Mouse (Mus musculus) heart, embryonic 12.5 days (tissue): ENCODE results near the gene Dupd1. TPM values are rescaled to one million over a fixed set of nuclear protein-coding genes. Genes with fewer than 3 reads are reported as not detected.

Experiments
- ATAC-seq: fragments of 200-750 bp; cut with Nextera tagmentation; 2 replicates; pipeline ENCODE4 v1.8.0; 2017; ENCODE audit warnings: moderate TSS enrichment, moderate library complexity; ENCODE audit not compliant: insufficient number of reproducible peaks, low FRiP score
- H3K27ac ChIP-seq: fragments of 300-500 bp; sonication (generic); 2 replicates; pipeline ENCODE4 v1.5.1; 2016; ENCODE audit warnings: mild to moderate bottlenecking, moderate library complexity; ENCODE audit not compliant: poor library complexity, severe bottlenecking
- H3K27me3 ChIP-seq: fragments of 300-500 bp; sonication (generic); replicated peaks from 2 replicates; pipeline ENCODE4 v1.6.1; 2016; ENCODE audit warnings: mild to moderate bottlenecking, moderate library complexity
- H3K36me3 ChIP-seq: fragments of 300-500 bp; sonication (generic); 2 replicates; pipeline ENCODE4 v1.6.1; 2016; ENCODE audit warnings: mild to moderate bottlenecking, moderate library complexity
- H3K4me1 ChIP-seq: fragments of 300-500 bp; sonication (generic); replicated peaks from 2 replicates; pipeline ENCODE4 v1.6.1; 2016; ENCODE audit warnings: mild to moderate bottlenecking
- H3K4me2 ChIP-seq: fragments of 300-500 bp; sonication (generic); 2 replicates; pipeline ENCODE4 v1.6.1; 2016; ENCODE audit warnings: mild to moderate bottlenecking, moderate library complexity
- H3K4me3 ChIP-seq: fragments of 300-500 bp; sonication (generic); 2 replicates; pipeline ENCODE4 v1.5.1; 2016; ENCODE audit warnings: mild to moderate bottlenecking
- H3K9ac ChIP-seq: fragments of 300-500 bp; sonication (generic); 2 replicates; pipeline ENCODE4 v1.6.1; 2016; ENCODE audit warnings: mild to moderate bottlenecking, moderate library complexity
- H3K9me3 ChIP-seq: fragments of 300-500 bp; sonication (generic); replicated peaks from 2 replicates; pipeline ENCODE4 v1.6.1; 2016; ENCODE audit warnings: mild to moderate bottlenecking, moderate library complexity
- WGBS: fragments of 180-500 bp; shearing (Covaris S2); methylation state at CpG from one replicate; pipeline ENCODE4 v1.1.7; 2016; 5-methylcytosine and 5-hydroxymethylcytosine counted together
- polyA plus RNA-seq: library from polyadenylated mRNA; unstranded; fragments of >200 nt; fragmentation: Nextera tagmentation; extraction: Ambion mirVana; gene quantifications from 2 replicates; pipeline ENCODE4 v1.2.1, GENCODE M21; 2016

Gene Dupd1
- polyA plus RNA-seq, 1 experiment from 2014 or later: 0.23 TPM

DNA sequence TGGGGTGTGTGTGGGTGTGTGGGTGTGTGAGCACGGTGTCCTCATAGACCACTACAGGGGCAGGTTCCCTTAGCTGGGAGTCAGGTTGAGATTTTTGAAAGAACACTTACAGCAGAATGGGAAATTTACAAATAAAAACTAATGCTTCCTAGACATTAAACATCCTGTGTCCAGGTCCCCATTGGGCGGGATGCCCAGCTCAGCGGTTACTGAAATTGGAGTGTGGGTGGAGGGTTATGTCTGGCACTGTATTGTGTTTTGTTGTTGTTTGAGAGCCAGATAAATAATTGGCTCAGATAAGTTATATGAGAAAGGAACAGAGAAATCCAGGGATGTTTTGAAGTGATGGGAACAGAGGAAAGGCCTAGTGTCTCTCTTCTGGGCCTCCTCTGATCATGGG lies 23.3 kb downstream of the Dupd1 start:
- H3K4me1 ChIP-seq: peaks cover 12% of the 10 kb centered on the region
- H3K9ac ChIP-seq: no peak overlapping the region
- no peak for ATAC-seq
- H3K36me3 ChIP-seq: no peaks in the 10 kb centered on the region
- peaks cover 3% of the 10 kb centered on the region; the same call in 1 of the 2 replicates for H3K9me3 ChIP-seq
- no peak overlapping the region for H3K4me2 ChIP-seq
- H3K27me3 ChIP-seq: peaks cover 17% of the 10 kb centered on the region
- no peak overlapping the region for H3K27ac ChIP-seq
- WGBS: 78% methylated on average over 3 of the region's 3 CpGs
- no peak overlapping the region for H3K4me3 ChIP-seq

DNA sequence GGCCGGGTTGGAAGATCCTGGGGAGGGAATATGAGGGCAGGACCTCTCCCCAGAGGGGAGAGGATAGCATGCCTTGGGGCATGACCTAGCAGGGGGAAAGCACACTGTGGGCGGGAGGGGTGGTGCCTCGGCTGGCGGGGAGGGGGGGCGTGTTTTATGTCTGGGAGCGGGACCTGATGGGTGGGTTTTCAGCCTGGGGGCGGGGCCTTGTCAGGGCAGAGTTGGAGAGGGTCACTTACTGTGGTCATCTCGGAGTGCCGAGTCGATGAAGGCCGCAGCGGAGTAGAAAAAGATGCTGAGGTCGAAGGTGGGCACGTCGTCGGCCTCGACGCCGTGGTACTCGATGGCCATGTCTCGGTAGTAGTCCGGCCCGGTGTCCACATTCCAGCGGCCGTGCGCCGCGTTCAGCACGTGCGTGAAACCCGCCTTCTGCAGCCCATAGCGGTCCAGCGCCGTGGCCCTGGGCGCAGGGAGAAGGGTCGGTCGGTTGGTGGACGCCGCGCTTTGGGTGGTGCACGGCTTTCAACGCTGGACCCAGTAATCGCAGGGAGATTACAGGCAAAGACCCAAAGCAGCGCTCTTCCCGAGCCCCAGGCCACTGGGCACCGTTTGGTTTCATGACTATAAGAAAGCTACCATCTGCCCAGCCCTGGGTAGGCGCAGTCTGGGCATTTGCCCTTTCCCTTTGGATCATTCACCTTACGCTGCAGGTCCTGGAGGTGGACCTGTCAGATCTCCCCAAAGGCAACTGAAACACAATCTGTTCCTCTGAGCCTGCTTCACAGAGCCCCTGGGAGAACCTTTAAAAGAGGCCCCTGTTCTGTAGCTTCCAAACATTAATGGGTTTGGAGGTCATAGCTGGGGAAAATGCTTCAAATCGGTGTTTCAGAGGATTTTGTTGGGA lies 27.7 kb downstream of the Dupd1 start:
- Histone ChIP-seq H3K4me3 (peak overlapping the region; percentile 44), H3K4me1 (peaks cover 29% of the 10 kb centered on the region), H3K27ac (no peak overlapping the region), H3K9ac (peak overlapping the region; percentile 54), H3K4me2 (peak overlapping the region; percentile 82), H3K36me3 (no peaks in the 10 kb centered on the region), H3K27me3 (peaks cover 22% of the 10 kb centered on the region), H3K9me3 (no peaks in the 10 kb centered on the region)
- 8% methylated on average over 47 of the region's 49 CpGs for WGBS
- ATAC-seq: peak; percentile 49

DNA sequence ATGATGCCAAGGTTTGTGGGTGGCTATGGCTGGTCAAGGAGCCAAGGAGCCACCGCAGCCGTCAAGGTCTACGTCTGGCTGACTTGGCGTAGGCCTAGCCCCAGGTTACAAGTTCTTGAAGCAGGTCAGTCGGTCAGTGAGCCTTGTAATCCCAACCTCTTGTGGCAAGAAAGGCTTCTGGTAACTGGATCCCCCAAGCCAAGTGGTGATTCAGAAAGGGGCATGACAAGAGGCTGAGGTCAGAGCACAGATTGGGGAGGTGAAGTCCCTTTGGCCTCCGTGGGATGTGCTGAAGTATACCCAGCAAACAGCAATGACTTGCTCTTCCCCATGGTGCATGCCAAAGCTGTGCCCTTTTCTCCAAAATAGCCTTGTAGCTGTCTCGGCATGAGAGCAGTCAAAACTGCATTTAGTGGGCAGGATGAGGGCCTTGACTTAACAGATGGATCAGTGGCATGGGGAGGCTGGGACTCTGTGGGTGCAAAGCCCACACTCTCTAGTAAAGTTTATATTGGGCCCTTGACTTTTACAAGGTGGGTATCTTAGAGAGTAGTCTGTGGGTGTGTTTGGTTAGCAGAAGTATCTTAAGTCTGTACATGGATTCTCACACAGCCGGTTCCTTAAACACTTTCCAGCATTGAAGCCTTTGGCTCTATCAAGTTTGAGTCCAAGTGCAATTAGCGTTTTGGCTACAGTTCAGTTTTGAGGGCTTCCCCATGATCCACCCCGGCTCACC lies 28.8 kb downstream of the Dupd1 start:
- H3K36me3 ChIP-seq: no peaks in the 10 kb centered on the region
- WGBS: 79% methylated on average over 10 of the region's 10 CpGs
- H3K27ac ChIP-seq: no peak overlapping the region
- H3K9me3 ChIP-seq: no peaks in the 10 kb centered on the region
- ATAC-seq: no peak
- H3K4me3 ChIP-seq: no peak overlapping the region
- H3K4me2 ChIP-seq: no peak overlapping the region
- peaks cover 27% of the 10 kb centered on the region for H3K4me1 ChIP-seq
- no peak overlapping the region for H3K9ac ChIP-seq
- peaks cover 22% of the 10 kb centered on the region for H3K27me3 ChIP-seq

DNA sequence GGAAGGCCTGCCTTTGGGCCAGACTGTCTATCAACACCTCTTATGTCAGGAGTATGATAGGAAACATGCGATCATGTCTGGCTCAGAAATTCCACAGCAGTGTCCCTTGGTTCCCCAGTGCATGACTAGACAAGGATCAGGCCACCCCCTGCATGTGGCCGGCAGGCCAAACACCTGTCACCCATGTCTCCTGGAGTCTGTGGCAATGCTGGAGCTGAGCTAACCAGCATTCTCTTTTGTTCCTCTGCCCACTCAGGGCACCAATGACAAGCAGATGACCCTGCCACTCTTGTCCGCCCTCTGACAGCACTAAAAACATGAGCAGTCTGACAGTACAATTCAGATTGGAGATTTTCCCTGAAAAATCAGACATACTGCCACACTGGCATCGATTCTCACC lies 30.5 kb downstream of the Dupd1 start:
- H3K4me1 ChIP-seq: peaks cover 42% of the 10 kb centered on the region
- no peak for ATAC-seq
- no peak overlapping the region for H3K27ac ChIP-seq
- H3K36me3 ChIP-seq: no peaks in the 10 kb centered on the region
- 62% methylated on average over 4 of the region's 4 CpGs for WGBS
- no peak overlapping the region for H3K9ac ChIP-seq
- peaks cover 22% of the 10 kb centered on the region for H3K27me3 ChIP-seq
- no peak overlapping the region for H3K4me3 ChIP-seq
- H3K4me2 ChIP-seq: no peak overlapping the region
- no peaks in the 10 kb centered on the region for H3K9me3 ChIP-seq

DNA sequence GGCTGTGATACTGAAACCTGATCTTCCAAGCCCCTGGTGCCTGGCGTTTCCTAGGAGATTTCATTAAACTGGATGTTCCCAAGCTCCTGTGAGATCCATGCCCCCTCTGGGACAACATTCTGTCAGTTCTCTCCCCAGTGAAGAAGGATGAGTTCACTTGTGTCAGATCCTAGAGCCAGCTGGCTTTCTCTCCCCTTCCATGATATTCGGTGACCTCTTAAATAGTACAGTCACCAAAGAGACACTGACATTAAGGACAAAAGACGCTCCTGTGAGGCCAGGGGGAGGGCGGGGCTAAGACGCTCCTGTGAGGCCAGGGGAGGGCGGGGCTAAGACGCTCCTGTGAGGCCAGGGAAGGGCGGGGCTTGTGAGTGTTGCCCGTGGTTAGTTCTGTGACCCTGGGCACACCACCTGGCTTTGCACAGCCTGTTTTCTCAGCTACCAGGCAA lies 31.7 kb downstream of the Dupd1 start:
- Histone ChIP-seq H3K36me3 (no peaks in the 10 kb centered on the region), H3K4me2 (peak overlapping the region; percentile 60), H3K9ac (no peak overlapping the region), H3K9me3 (no peaks in the 10 kb centered on the region), H3K4me1 (peaks cover 45% of the 10 kb centered on the region), H3K4me3 (no peak overlapping the region), H3K27me3 (peaks cover 12% of the 10 kb centered on the region), H3K27ac (no peak overlapping the region)
- ATAC-seq: 0 out of 2 replicates have a peak, but pooled peaks have one; percentile 30
- WGBS: 2% methylated on average over 9 of the region's 9 CpGs

DNA sequence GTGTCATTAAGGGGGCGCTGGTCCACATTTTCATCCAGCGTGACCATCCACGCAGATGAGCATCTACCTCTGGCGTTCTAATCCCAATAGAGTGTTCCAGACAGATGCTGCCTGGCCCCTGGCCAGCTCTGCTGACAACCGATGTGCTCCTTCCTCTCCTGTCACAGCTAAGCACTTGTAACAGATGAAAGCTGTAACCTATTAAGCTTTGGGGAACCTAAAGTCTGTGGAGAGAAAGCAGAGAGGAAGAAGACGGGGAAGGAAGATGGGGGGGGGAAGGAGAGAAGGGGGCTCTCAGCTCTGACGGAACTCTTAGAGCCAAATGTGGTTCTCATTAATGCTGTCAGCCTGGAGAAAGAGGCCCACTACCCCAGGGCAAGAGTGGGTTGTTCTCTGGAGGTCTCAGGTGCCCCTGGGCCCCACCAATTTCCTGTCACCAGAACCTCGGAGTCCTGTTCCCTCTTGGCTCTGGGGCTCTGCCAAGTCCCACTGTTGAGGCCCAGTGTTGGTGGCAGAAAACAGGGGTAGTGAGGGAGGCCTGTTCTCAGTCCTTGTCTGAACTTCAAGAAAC lies 34.7 kb downstream of the Dupd1 start:
- Histone ChIP-seq H3K9ac (no peak overlapping the region), H3K4me1 (peaks cover 35% of the 10 kb centered on the region)

DNA sequence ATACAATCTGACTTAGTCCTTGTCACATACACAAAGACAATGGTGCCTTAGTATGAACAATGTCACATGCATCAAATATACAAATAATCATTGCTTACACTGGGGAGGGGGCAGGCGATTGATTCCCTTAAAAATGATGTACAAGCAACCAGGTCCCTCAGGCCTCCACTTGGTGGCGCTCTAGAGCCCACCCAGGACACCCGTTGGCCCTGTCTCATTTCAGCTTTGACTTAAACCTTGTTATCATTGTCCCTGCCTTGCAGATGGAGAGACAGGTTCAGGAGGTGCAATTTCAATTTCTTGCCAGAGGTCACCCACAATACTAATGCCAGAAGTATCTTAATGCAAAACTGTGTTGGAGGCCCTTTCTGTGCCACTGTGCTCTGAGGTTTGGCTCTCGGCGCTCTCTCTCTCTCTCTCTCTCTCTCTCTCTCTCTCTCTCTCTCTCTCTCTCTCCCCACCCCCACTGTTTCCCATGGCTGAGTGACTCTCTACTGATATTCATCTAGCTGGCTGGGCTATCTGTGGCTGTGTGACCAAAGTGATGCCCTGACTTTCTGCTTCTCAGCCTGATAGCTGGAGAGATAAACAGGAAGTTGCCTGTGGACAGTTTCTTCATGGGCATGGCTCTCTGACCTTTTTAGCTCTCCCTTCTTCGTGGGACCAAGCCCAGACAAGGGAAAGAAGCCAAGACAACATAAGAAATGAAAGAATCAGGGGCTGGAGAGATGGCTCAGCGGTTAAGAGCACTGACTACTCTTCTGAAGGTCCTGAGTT lies 35.7 kb downstream of the Dupd1 start:
- no peak for ATAC-seq
- 42% methylated on average over 7 of the region's 7 CpGs for WGBS
- no peak overlapping the region for H3K9ac ChIP-seq
- H3K36me3 ChIP-seq: no peaks in the 10 kb centered on the region
- H3K4me3 ChIP-seq: no peak overlapping the region
- H3K4me2 ChIP-seq: no peak overlapping the region
- H3K4me1 ChIP-seq: peaks cover 28% of the 10 kb centered on the region
- no peaks in the 10 kb centered on the region for H3K9me3 ChIP-seq
- H3K27ac ChIP-seq: no peak overlapping the region
- no peaks in the 10 kb centered on the region for H3K27me3 ChIP-seq

More for the DNA sequence above, 34.7 kb downstream of the Dupd1 start:
- 30% methylated on average over 8 of the region's 8 CpGs for WGBS
- H3K4me2 ChIP-seq: no peak overlapping the region
- peak overlapping the region; percentile 37 for H3K27ac ChIP-seq
- no peaks in the 10 kb centered on the region for H3K36me3 ChIP-seq
- H3K9me3 ChIP-seq: no peaks in the 10 kb centered on the region
- no peak overlapping the region for H3K4me3 ChIP-seq
- 0 out of 2 replicates have a peak, but pooled peaks have one; percentile 3 for ATAC-seq
- no peaks in the 10 kb centered on the region for H3K27me3 ChIP-seq

DNA sequence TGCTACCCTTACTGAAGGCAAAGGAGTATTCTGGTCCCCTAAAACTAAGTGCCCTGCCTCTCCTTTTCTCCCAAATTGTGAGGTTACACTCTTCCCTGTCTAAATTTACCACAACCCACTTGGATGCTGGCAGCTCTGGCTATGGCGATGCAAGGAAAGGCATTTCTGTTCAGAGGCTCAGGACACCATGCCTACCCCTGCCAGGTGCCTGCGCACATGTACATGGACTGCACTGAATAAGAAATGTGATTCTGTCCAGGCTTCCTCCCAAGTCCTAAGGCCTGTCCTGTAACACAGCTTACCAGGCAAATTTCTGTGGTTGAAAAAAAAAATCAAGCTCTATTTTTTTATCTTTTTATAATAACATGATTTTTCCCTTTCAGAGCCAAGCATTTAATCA lies 38.2 kb downstream of the Dupd1 start:
- Histone ChIP-seq H3K9me3 (no peaks in the 10 kb centered on the region), H3K9ac (no peak overlapping the region), H3K27me3 (no peaks in the 10 kb centered on the region), H3K27ac (no peak overlapping the region), H3K4me2 (no peak overlapping the region), H3K4me3 (no peak overlapping the region), H3K4me1 (peaks cover 18% of the 10 kb centered on the region), H3K36me3 (0 out of 2 replicates have a peak, but pooled peaks cover 6% of the 10 kb centered on the region)
- no peak for ATAC-seq
- 81% methylated on average over 2 of the region's 2 CpGs for WGBS

DNA sequence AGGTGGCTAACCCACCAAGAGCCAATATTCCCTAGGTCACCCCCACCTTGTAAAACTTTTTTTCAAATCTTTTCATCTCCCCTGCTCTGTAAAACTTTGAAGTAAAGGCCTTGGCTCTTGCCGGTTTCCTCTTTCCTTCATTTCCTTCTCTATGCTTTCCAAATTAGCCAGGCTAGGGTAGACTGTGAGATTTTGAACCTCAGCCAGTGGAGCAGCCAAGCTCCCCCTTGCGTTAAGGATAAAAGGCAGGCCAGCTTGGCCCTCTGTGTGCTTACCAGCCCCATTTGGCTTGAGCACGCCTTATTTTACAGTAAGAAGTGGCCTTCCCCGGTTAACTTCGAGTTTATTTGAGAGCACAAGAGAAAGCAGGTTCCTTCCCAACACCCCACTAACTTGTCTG lies 39.9 kb downstream of the Dupd1 start:
- no peaks in the 10 kb centered on the region for H3K9me3 ChIP-seq
- no peak overlapping the region for H3K4me2 ChIP-seq
- H3K36me3 ChIP-seq: peaks cover 21% of the 10 kb centered on the region
- H3K4me1 ChIP-seq: peaks cover 7% of the 10 kb centered on the region
- no peaks in the 10 kb centered on the region for H3K27me3 ChIP-seq
- H3K4me3 ChIP-seq: no peak overlapping the region
- 59% methylated on average over 5 of the region's 5 CpGs for WGBS
- no peak for ATAC-seq
- H3K27ac ChIP-seq: no peak overlapping the region
- H3K9ac ChIP-seq: no peak overlapping the region

DNA sequence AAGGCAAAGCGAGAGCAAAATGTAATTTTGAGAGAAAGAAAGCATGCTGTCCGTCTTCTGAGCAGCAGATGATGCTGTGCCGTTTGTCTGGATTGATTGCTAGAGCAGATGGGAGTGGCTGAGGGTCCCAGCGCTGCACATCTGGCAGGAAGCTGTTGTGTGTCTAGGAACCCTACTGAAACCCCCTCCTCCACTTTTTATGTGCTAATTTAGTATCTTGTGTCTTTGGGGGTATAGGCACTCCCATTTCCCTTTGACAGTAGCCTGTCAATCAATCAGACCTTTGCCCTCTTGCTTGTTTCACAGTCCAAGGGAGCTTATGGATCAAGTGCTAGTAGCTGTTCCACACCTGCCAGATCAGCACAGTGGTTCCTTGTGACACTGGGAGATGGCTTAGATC lies 41.3 kb downstream of the Dupd1 start:
- Histone ChIP-seq H3K4me1 (no peaks in the 10 kb centered on the region), H3K9ac (no peak overlapping the region), H3K4me3 (no peak overlapping the region), H3K27ac (no peak overlapping the region), H3K9me3 (no peaks in the 10 kb centered on the region), H3K27me3 (no peaks in the 10 kb centered on the region), H3K36me3 (peaks cover 35% of the 10 kb centered on the region), H3K4me2 (no peak overlapping the region)
- no peak for ATAC-seq
- WGBS: 84% methylated on average over 4 of the region's 4 CpGs
